Mouse (Mus musculus) olfactory bulb, adult 2 months (tissue): Measurements from ENCODE around the gene Nebl. TPM values are rescaled to one million over a fixed set of nuclear protein-coding genes. Genes with fewer than 3 reads are reported as not detected.

Experiments used
- H3K27ac ChIP-seq: fragments of 200-500 bp; 2 replicates; pipeline ENCODE4 v1.5.1; 2012; ENCODE audit warnings: low read depth, low read length; ENCODE audit not compliant: insufficient read depth
- H3K4me1 ChIP-seq: fragments of 200-500 bp; 2 replicates; pipeline ENCODE4 v1.6.1; 2012; ENCODE audit warnings: low read length; ENCODE audit not compliant: control insufficient read depth, insufficient read depth
- H3K4me3 ChIP-seq: fragments of 200-500 bp; 2 replicates; pipeline ENCODE4 v1.5.1; 2012; ENCODE audit warnings: mild to moderate bottlenecking, low read depth, low read length, moderate library complexity; ENCODE audit not compliant: insufficient read depth
- CTCF ChIP-seq: fragments of 200-500 bp; IDR thresholded peaks from 2 replicates; pipeline ENCODE4 v1.5.1; 2012; ENCODE audit warnings: low read depth, mild to moderate bottlenecking, low read length, moderate library complexity; ENCODE audit not compliant: insufficient read depth
- POLR2A ChIP-seq: fragments of 200-500 bp; IDR thresholded peaks from 2 replicates; pipeline ENCODE4 v1.6.1; 2012; ENCODE audit warnings: mild to moderate bottlenecking, low read depth, low read length, moderate library complexity; ENCODE audit not compliant: insufficient read depth
- WGBS: fragments of 180-500 bp; shearing (Covaris S2); methylation state at CpG from one replicate; pipeline ENCODE4 v1.1.7; 2018; 5-methylcytosine and 5-hydroxymethylcytosine counted together
- polyA plus RNA-seq: library from polyadenylated mRNA; stranded (reverse); fragments of >200 nt; gene quantifications from 2 replicates; pipeline ENCODE4 v1.2.4, GENCODE M21; 2012; ENCODE audit warnings: low replicate concordance; ENCODE audit not compliant: missing spikeins, insufficient read depth, insufficient read length

The Nebl gene
- polyA plus RNA-seq, 1 experiment: 392 TPM

GRCm38 (mm10) chr2:17714661-17715060 is 16.6 kb downstream of the Nebl start:
- Histone ChIP-seq H3K27ac (peak overlapping the region; percentile 65; the same call in 1 of the 2 replicates), H3K4me3 (no peak overlapping the region), H3K4me1 (peaks cover 11% of the 10 kb centered on the region)
- TF ChIP-seq CTCF (no peak), POLR2A (no peak)
- 73% methylated on average over 14 of the region's 14 CpGs for WGBS

- peaks cover 11% of the 10 kb centered on the region for H3K4me1 ChIP-seq
- no peak overlapping the region for H3K4me3 ChIP-seq
- H3K27ac ChIP-seq: no peak overlapping the region
- 79% methylated on average over 4 of the region's 4 CpGs for WGBS
- TF ChIP-seq CTCF (no peak), POLR2A (no peak)
Measured at GRCm38 (mm10) chr2:17714124-17714523, 17.1 kb downstream of the Nebl start.

GRCm38 (mm10) chr2:17711216-17711615 is 20.0 kb downstream of the Nebl start:
- H3K4me3 ChIP-seq: no peak overlapping the region
- TF ChIP-seq POLR2A (no peak), CTCF (no peak)
- H3K27ac ChIP-seq: no peak overlapping the region
- H3K4me1 ChIP-seq: peaks cover 11% of the 10 kb centered on the region
- 94% methylated on average over 5 of the region's 5 CpGs for WGBS

DNA sequence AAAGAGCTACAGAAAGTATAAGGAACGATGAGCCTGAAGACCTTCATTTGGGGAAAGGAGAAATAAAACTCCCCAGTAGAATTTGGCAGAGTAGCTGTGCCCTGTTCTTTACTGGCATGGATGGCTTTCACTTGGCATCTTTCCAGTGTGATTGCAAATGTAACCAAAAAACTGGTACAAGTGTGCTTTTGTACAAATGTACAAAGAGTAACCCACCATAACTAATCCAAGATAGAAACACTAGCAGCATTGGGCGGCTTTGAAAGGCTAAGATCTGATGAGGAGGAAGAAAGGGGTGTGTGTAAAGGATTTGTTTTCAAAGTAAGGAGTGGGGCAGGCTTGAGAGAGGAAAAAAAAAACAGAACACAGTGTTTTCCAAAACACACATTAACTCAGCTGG is 21.2 kb downstream of the Nebl start:
- Histone ChIP-seq H3K27ac (no peak overlapping the region), H3K4me1 (peaks cover 8% of the 10 kb centered on the region), H3K4me3 (no peak overlapping the region)
- TF ChIP-seq POLR2A: no peak
- no peak for TF ChIP-seq CTCF
- 42% methylated on average over 2 of the region's 2 CpGs for WGBS

GRCm38 (mm10) chr2:17705964-17706363 is 25.3 kb downstream of the Nebl start:
- Histone ChIP-seq H3K4me3 (no peak overlapping the region), H3K4me1 (peaks cover 10% of the 10 kb centered on the region), H3K27ac (no peak overlapping the region)
- 82% methylated on average over 5 of the region's 5 CpGs for WGBS
- TF ChIP-seq POLR2A (no peak), CTCF (no peak)

GRCm38 (mm10) chr2:17705426-17705825 is 25.8 kb downstream of the Nebl start:
- 59% methylated on average over 3 of the region's 3 CpGs for WGBS
- H3K27ac ChIP-seq: no peak overlapping the region
- H3K4me1 ChIP-seq: peaks cover 10% of the 10 kb centered on the region
- H3K4me3 ChIP-seq: no peak overlapping the region
- TF ChIP-seq POLR2A: no peak

- Histone ChIP-seq H3K4me1 (peaks cover 9% of the 10 kb centered on the region), H3K27ac (0 out of 2 replicates have a peak overlapping the region, but pooled peaks have one; percentile 7), H3K4me3 (no peak overlapping the region)
- TF ChIP-seq POLR2A (no peak), CTCF (no peak)
- 31% methylated on average over 2 of the region's 2 CpGs for whole genome bisulfite sequencing
Measured at GRCm38 (mm10) chr2:17703170-17703512, 28.1 kb downstream of the Nebl start.

GRCm38 (mm10) chr2:17702481-17703169 is 28.6 kb downstream of the Nebl start:
- H3K27ac ChIP-seq: peak overlapping the region; percentile 7; the same call in 1 of the 2 replicates
- no peak overlapping the region for H3K4me3 ChIP-seq
- peaks cover 9% of the 10 kb centered on the region for H3K4me1 ChIP-seq
- 68% methylated on average over 7 of the region's 7 CpGs for WGBS
- TF ChIP-seq POLR2A: no peak
- TF ChIP-seq CTCF: no peak

- TF ChIP-seq POLR2A (no peak), CTCF (no peak)
- peak overlapping the region; percentile 44; the same call in 1 of the 2 replicates for H3K27ac ChIP-seq
- WGBS: 61% methylated on average over 4 of the region's 4 CpGs
Measured at GRCm38 (mm10) chr2:17698161-17699087, 32.8 kb downstream of the Nebl start.

More at GRCm38 (mm10) chr2:17698161-17699087, 32.8 kb downstream of the Nebl start:
- Histone ChIP-seq H3K4me3 (no peak overlapping the region), H3K4me1 (peaks cover 4% of the 10 kb centered on the region)
